Mouse (Mus musculus) heart, embryonic 11.5 days (tissue): ENCODE measurements around the gene Wdr54. TPM values are rescaled to one million over a fixed set of nuclear protein-coding genes. Genes with fewer than 3 reads are reported as not detected.

Experiments used
- ATAC-seq: fragments of 200-750 bp; cut with Nextera tagmentation; replicated peaks from 2 replicates; pipeline ENCODE4 v1.8.0; 2017; ENCODE audit warnings: moderate library complexity; ENCODE audit not compliant: insufficient number of reproducible peaks, low FRiP score, low TSS enrichment
- H3K27ac ChIP-seq: fragments of 300-500 bp; sonication (generic); 2 replicates; pipeline ENCODE4 v1.5.1; 2014; ENCODE audit warnings: mild to moderate bottlenecking, low read depth, low read length
- H3K27me3 ChIP-seq: fragments of 300-500 bp; sonication (generic); 2 replicates; pipeline ENCODE4 v1.6.1; 2014; ENCODE audit warnings: mild to moderate bottlenecking, low read length, mixed read lengths; ENCODE audit not compliant: control insufficient read depth, insufficient read depth
- H3K36me3 ChIP-seq: fragments of 300-500 bp; sonication (generic); 2 replicates; pipeline ENCODE4 v1.6.1; 2014; ENCODE audit warnings: mild to moderate bottlenecking, low read length, moderate library complexity, mixed read lengths; ENCODE audit not compliant: control insufficient read depth, insufficient read depth
- H3K4me1 ChIP-seq: fragments of 300-500 bp; sonication (generic); 2 replicates; pipeline ENCODE4 v1.6.1; 2014; ENCODE audit warnings: low read length; ENCODE audit not compliant: control insufficient read depth, insufficient read depth
- H3K4me2 ChIP-seq: fragments of 300-500 bp; sonication (generic); 2 replicates; pipeline ENCODE4 v1.6.1; 2014; ENCODE audit warnings: mild to moderate bottlenecking, moderate library complexity
- H3K4me3 ChIP-seq: fragments of 300-500 bp; sonication (generic); 2 replicates; pipeline ENCODE4 v1.5.1; 2014; ENCODE audit warnings: low read depth, low read length
- H3K9ac ChIP-seq: fragments of 300-500 bp; sonication (generic); 2 replicates; pipeline ENCODE4 v1.6.1; 2014; ENCODE audit warnings: mild to moderate bottlenecking, low read depth, low read length, moderate library complexity
- H3K9me3 ChIP-seq: fragments of 300-500 bp; sonication (generic); replicated peaks from 2 replicates; pipeline ENCODE4 v1.6.1; 2016; ENCODE audit warnings: low read length; ENCODE audit not compliant: control insufficient read depth
- WGBS: fragments of 180-500 bp; shearing (Covaris S2); extraction: QIAGEN DNeasy Blood & Tissue Kit; methylation state at CpG from one replicate; pipeline ENCODE4 v1.1.7; 2014; ENCODE audit not compliant: insufficient replicate concordance; 5-methylcytosine and 5-hydroxymethylcytosine counted together
- polyA plus RNA-seq: library from polyadenylated mRNA; unstranded; fragments of >200 nt; fragmentation: Nextera tagmentation; extraction: Ambion mirVana; gene quantifications from 2 replicates; pipeline ENCODE4 v1.2.1, GENCODE M21; 2014

The Wdr54 gene
- polyA plus RNA-seq, 1 experiment from 2014 or later = 6.9 TPM

- ATAC-seq = no peak
- no peaks in the 10 kb centered on the region for H3K36me3 ChIP-seq
- H3K4me3 ChIP-seq = no peak overlapping the region
- H3K27ac ChIP-seq = no peak overlapping the region
- H3K9me3 ChIP-seq = no peaks in the 10 kb centered on the region
- H3K9ac ChIP-seq = no peak overlapping the region
- no peak overlapping the region for H3K4me2 ChIP-seq
- peaks cover 11% of the 10 kb centered on the region for H3K4me1 ChIP-seq
- 82% methylated on average over 6 of the region's 6 CpGs for WGBS
- 0 out of 2 replicates have a peak, but pooled peaks cover 3% of the 10 kb centered on the region for H3K27me3 ChIP-seq
Measured at GRCm38 (mm10) chr6:83131469-83132034, 24.6 kb downstream of the Wdr54 start.

- H3K9me3 ChIP-seq = no peaks in the 10 kb centered on the region
- H3K27me3 ChIP-seq = no peaks in the 10 kb centered on the region
- no peaks in the 10 kb centered on the region for H3K36me3 ChIP-seq
- no peak overlapping the region for H3K27ac ChIP-seq
- peaks cover 15% of the 10 kb centered on the region for H3K4me1 ChIP-seq
- ATAC-seq = no peak
- H3K9ac ChIP-seq = no peak overlapping the region
- H3K4me2 ChIP-seq = no peak overlapping the region
- no peak overlapping the region for H3K4me3 ChIP-seq
- WGBS = 83% methylated on average over 5 of the region's 5 CpGs
Measured at GRCm38 (mm10) chr6:83127419-83127818, 28.8 kb downstream of the Wdr54 start.

- H3K4me1 ChIP-seq = peaks cover 15% of the 10 kb centered on the region
- peak within 1 kb of the TSS; percentile 85 for H3K4me2 ChIP-seq
- H3K27ac ChIP-seq = no peak within 1 kb of the TSS
- H3K4me3 ChIP-seq = peak within 1 kb of the TSS; percentile 67
- WGBS = 33% methylated on average over 5 of the region's 5 CpGs
- no peaks in the 10 kb centered on the region for H3K27me3 ChIP-seq
- H3K9me3 ChIP-seq = no peaks in the 10 kb centered on the region
- H3K9ac ChIP-seq = peak within 1 kb of the TSS; percentile 81
- no peaks in the 10 kb centered on the region for H3K36me3 ChIP-seq
- no peak for ATAC-seq
Measured at GRCm38 (mm10) chr6:83125331-83125730, 30.9 kb downstream of the Wdr54 start, which contains the start of gene Ino80b. Gene Ino80b (minus strand): TSS chr6:83125431.

- Histone ChIP-seq H3K27me3 (no peaks in the 10 kb centered on the region), H3K4me1 (peaks cover 19% of the 10 kb centered on the region), H3K27ac (no peak overlapping the region), H3K4me2 (peak overlapping the region; percentile 85), H3K9me3 (no peaks in the 10 kb centered on the region), H3K36me3 (no peaks in the 10 kb centered on the region), H3K4me3 (peak overlapping the region; percentile 67), H3K9ac (peak overlapping the region; percentile 81)
- WGBS = under 1% methylated on average over 30 of the region's 30 CpGs
- no peak for ATAC-seq
Measured at GRCm38 (mm10) chr6:83124851-83125312, 31.3 kb downstream of the Wdr54 start.

- Histone ChIP-seq H3K9ac (peak overlapping the region; percentile 40; the same call in 1 of the 2 replicates), H3K27ac (no peak overlapping the region), H3K36me3 (peaks cover 12% of the 10 kb centered on the region), H3K4me1 (peaks cover 26% of the 10 kb centered on the region), H3K27me3 (no peaks in the 10 kb centered on the region), H3K4me3 (no peak overlapping the region), H3K9me3 (no peaks in the 10 kb centered on the region), H3K4me2 (peak overlapping the region; percentile 96; the same call in 1 of the 2 replicates)
- ATAC-seq = no peak
- 84% methylated on average over 5 of the region's 5 CpGs for WGBS
Measured at GRCm38 (mm10) chr6:83122961-83123360, 33.2 kb downstream of the Wdr54 start.

- no peak for ATAC-seq
- 2% methylated on average over 39 of the region's 52 CpGs for WGBS
- peak overlapping the region; percentile 96 for H3K4me2 ChIP-seq
Measured at GRCm38 (mm10) chr6:83121863-83122710, 34.1 kb downstream of the Wdr54 start.

GRCm38 (mm10) chr6:83120930-83121862 lies 35.0 kb downstream of the Wdr54 start, which contains the start of gene Wbp1:
Gene Wbp1 (minus strand): TSS chr6:83121559.
- peak; percentile 92 for ATAC-seq
- H3K27me3 ChIP-seq = no peaks in the 10 kb centered on the region
- under 1% methylated on average over 38 of the region's 38 CpGs for WGBS
- H3K27ac ChIP-seq = peak within 1 kb of the TSS; percentile 95
- H3K4me3 ChIP-seq = peak within 1 kb of the TSS; percentile 71
- peak within 1 kb of the TSS; percentile 90 for H3K9ac ChIP-seq
- H3K9me3 ChIP-seq = no peaks in the 10 kb centered on the region
- H3K36me3 ChIP-seq = peaks cover 22% of the 10 kb centered on the region
- peaks cover 34% of the 10 kb centered on the region for H3K4me1 ChIP-seq
- H3K4me2 ChIP-seq = peak within 1 kb of the TSS; percentile 96

More at GRCm38 (mm10) chr6:83121863-83122710, 34.1 kb downstream of the Wdr54 start:
- Histone ChIP-seq H3K4me3 (peak overlapping the region; percentile 71), H3K9ac (peak overlapping the region; percentile 90), H3K4me1 (peaks cover 26% of the 10 kb centered on the region), H3K9me3 (no peaks in the 10 kb centered on the region), H3K27me3 (no peaks in the 10 kb centered on the region), H3K36me3 (peaks cover 19% of the 10 kb centered on the region), H3K27ac (peak overlapping the region; percentile 95)

GRCm38 (mm10) chr6:83119734-83120051 lies 36.5 kb downstream of the Wdr54 start:
- H3K4me1 ChIP-seq = peaks cover 36% of the 10 kb centered on the region
- peaks cover 22% of the 10 kb centered on the region for H3K36me3 ChIP-seq
- no peak overlapping the region for H3K27ac ChIP-seq
- H3K27me3 ChIP-seq = no peaks in the 10 kb centered on the region
- H3K9ac ChIP-seq = no peak overlapping the region
- H3K4me2 ChIP-seq = peak overlapping the region; percentile 94; the same call in 1 of the 2 replicates
- no peak overlapping the region for H3K4me3 ChIP-seq
- 81% methylated on average over 7 of the region's 7 CpGs for WGBS
- ATAC-seq = no peak
- no peaks in the 10 kb centered on the region for H3K9me3 ChIP-seq
